Mouse (Mus musculus): ENCODE results near the gene Ildr2.

DNA sequence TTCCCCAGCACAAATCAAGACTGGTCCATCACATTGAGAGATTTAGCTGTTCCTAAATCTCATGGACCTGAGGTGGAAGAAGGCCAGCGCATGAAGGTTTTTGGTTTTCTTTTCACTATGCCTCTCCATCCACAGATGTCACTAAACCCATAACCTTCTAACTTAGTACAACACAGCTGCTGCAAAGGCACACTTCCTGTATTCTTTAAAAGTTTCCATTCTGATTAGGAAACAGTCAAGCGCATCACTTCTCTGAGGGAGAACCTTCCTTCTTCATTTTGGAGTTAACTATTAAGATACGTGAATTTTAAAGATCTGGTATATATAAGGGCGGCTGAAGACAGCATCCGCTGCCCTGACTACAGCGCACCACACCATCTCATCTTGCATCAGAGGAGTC lies 91.7 kb downstream of the Ildr2 start:
- TF ChIP-seq GATA1 (IDR thresholded peaks at IDR 0.05; ENCODE audit: borderline replicate concordance, low read length), result no peak
- TF ChIP-seq FLI1 (IDR thresholded peaks at IDR 0.05; ENCODE audit: low read length), result no peak

Measured in megakaryocyte, embryonic 14.5 days (primary cell).